ENCODE assay signal across 21 mouse cellular contexts in the genomic region with DNA sequence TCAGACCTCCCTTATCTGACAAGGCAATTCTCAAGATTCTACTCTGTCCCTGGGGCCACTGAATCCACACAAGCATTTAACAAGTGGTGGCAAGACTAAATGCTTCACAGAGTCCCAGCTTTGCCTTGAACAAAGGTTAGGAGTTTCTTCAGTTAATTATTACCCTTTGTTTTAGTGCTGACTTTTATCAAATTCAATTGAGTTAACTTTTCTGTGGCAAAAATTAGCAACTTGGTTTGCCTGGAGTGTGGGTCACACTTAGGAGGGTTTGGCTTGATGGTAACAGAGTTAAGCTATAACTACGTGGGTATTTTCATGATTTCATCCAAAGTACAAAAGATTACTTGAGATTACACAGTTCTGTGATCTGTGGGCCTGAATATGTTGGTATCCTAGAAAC.
DNase-seq lines count a peak whose midpoint lies in the region; ATAC-seq and TF ChIP-seq lines count a peak whose summit lies in the region.
"Had no signal": no experiment of that assay in that cellular context is flagged by ENCODE, and none has a peak within 500 bp of the region (broad histone marks: within the 10 kb centered on the region; RNA-seq: fewer than 3 reads in every experiment).

No protein-coding gene starts in this region.

- TF ChIP-seq CTCF in Patski (IDR thresholded peaks at IDR 0.05), result no peak
- TF ChIP-seq CTCF in forebrain, postnatal 0 days (IDR thresholded peaks at IDR 0.05; ENCODE audit: low read depth), result no peak

- CTCF ChIA-PET in Patski (lab: Charles Lee), result no interaction called here

- 74% methylated on average over 1 of the region's 1 CpGs for WGBS in intestine, embryonic 14.5 days
- WGBS in kidney, embryonic 14.5 days, result 76% methylated on average over 1 of the region's 1 CpGs
- 76% methylated on average over 1 of the region's 1 CpGs for WGBS in forebrain, postnatal 0 days

- POLR2A ChIA-PET in Patski (lab: Charles Lee), result no interaction called here

- no peaks in the 10 kb centered on the region for H3K27me3 ChIP-seq in Patski
- no peaks in the 10 kb centered on the region for H3K27me3 ChIP-seq in intestine, embryonic 14.5 days (replicated peaks; ENCODE audit: control insufficient read depth, insufficient read depth, low read length)
- H3K27me3 ChIP-seq in kidney, embryonic 14.5 days (ENCODE audit: control insufficient read depth, insufficient read depth, low read length), result no peaks in the 10 kb centered on the region
- no peaks in the 10 kb centered on the region for H3K27me3 ChIP-seq in forebrain, postnatal 0 days (ENCODE audit: insufficient read depth, low read length)
- H3K27me3 ChIP-seq: embryonic facial prominence, embryonic 15.5 days; forebrain, embryonic 15.5 days; hindbrain, embryonic 13.5 days; limb, embryonic 15.5 days; neural tube, embryonic 13.5 days had no signal

- H3K27ac ChIP-seq in intestine, embryonic 14.5 days (ENCODE audit: low read depth), result no peak overlapping the region; the same call in 1 of the 2 replicates
- H3K27ac ChIP-seq in kidney, embryonic 14.5 days (ENCODE audit: low read depth, low read length), result 0 out of 2 replicates have a peak overlapping the region, but pooled peaks have one; percentile 4
- no peak overlapping the region for H3K27ac ChIP-seq in forebrain, postnatal 0 days (ENCODE audit: low read depth, low read length)
- H3K27ac ChIP-seq: embryonic facial prominence, embryonic 15.5 days; forebrain, embryonic 15.5 days; hindbrain, embryonic 13.5 days; limb, embryonic 15.5 days; neural tube, embryonic 13.5 days had no signal

- no peak overlapping the region for H3K9ac ChIP-seq in intestine, embryonic 14.5 days (ENCODE audit: low read length)
- no peak overlapping the region for H3K9ac ChIP-seq in kidney, embryonic 14.5 days (ENCODE audit: low read depth, low read length)
- no peak overlapping the region for H3K9ac ChIP-seq in forebrain, postnatal 0 days
- H3K9ac ChIP-seq: embryonic facial prominence, embryonic 15.5 days; forebrain, embryonic 15.5 days; hindbrain, embryonic 13.5 days; limb, embryonic 15.5 days; neural tube, embryonic 13.5 days had no signal

- no peak overlapping the region for H3K4me3 ChIP-seq in intestine, embryonic 14.5 days (ENCODE audit: low read depth, low read length)
- no peak overlapping the region for H3K4me3 ChIP-seq in kidney, embryonic 14.5 days (ENCODE audit: low read length)
- no peak overlapping the region for H3K4me3 ChIP-seq in forebrain, postnatal 0 days (ENCODE audit: low read depth, low read length)
- H3K4me3 ChIP-seq: embryonic facial prominence, embryonic 15.5 days; forebrain, embryonic 15.5 days; hindbrain, embryonic 13.5 days; limb, embryonic 15.5 days; neural tube, embryonic 13.5 days had no signal

- no peak overlapping the region for H3K4me2 ChIP-seq in intestine, embryonic 14.5 days (ENCODE audit: low read length)
- no peak overlapping the region for H3K4me2 ChIP-seq in kidney, embryonic 14.5 days (replicated peaks; ENCODE audit: low read depth, low read length)
- H3K4me2 ChIP-seq in forebrain, postnatal 0 days (ENCODE audit: low read depth), result no peak overlapping the region
- H3K4me2 ChIP-seq: embryonic facial prominence, embryonic 15.5 days; forebrain, embryonic 15.5 days; hindbrain, embryonic 13.5 days; limb, embryonic 15.5 days; neural tube, embryonic 13.5 days had no signal

- in situ Hi-C loops in Patski (cut with MboI; ENCODE audit: low pct_unique_long_range_greater_than_20kb), result no loop called here

- H3K9me3 ChIP-seq in intestine, embryonic 14.5 days (ENCODE audit: control insufficient read depth, low read length), result no peaks in the 10 kb centered on the region
- no peaks in the 10 kb centered on the region for H3K9me3 ChIP-seq in kidney, embryonic 14.5 days (ENCODE audit: control insufficient read depth, low read length)
- no peaks in the 10 kb centered on the region for H3K9me3 ChIP-seq in forebrain, postnatal 0 days (ENCODE audit: low read length)
- H3K9me3 ChIP-seq: embryonic facial prominence, embryonic 15.5 days; forebrain, embryonic 15.5 days; hindbrain, embryonic 13.5 days; limb, embryonic 15.5 days; neural tube, embryonic 13.5 days had no signal

- ATAC-seq in Patski, result peak; percentile 91
- peak; percentile 82 for ATAC-seq in intestine, embryonic 14.5 days (replicated peaks; ENCODE audit: low FRiP score, low TSS enrichment, low read depth)
- ATAC-seq in kidney, embryonic 14.5 days (ENCODE audit: low FRiP score, low TSS enrichment), result peak; percentile 80; the same call in 1 of the 2 replicates
- no peak for ATAC-seq in forebrain, postnatal 0 days
- ATAC-seq: activated CD4-positive, CD25-positive, alpha-beta regulatory T cell, adult 4 months; forebrain, embryonic 15.5 days had no signal

- no peaks in the 10 kb centered on the region for H3K36me3 ChIP-seq in intestine, embryonic 14.5 days (ENCODE audit: control insufficient read depth, insufficient read depth, low read length)
- no peaks in the 10 kb centered on the region for H3K36me3 ChIP-seq in kidney, embryonic 14.5 days (ENCODE audit: control insufficient read depth, insufficient read depth, low read length)
- no peaks in the 10 kb centered on the region for H3K36me3 ChIP-seq in forebrain, postnatal 0 days (ENCODE audit: insufficient read depth)
- H3K36me3 ChIP-seq: embryonic facial prominence, embryonic 15.5 days; forebrain, embryonic 15.5 days; hindbrain, embryonic 13.5 days; limb, embryonic 15.5 days; neural tube, embryonic 13.5 days had no signal

- DNase-seq in Patski (ENCODE audit: low read depth, low spot score), result peak; percentile 43
- DNase-seq in intestine, embryonic 14.5 days (ENCODE audit: low spot score), result no peak
- peak; percentile 34 to 70 for DNase-seq in kidney, postnatal 25 days
- DNase-seq in forebrain, postnatal 0 days, result no peak
- no peak for DNase-seq in embryo, embryonic 10 days (ENCODE audit: low spot score)
- DNase-seq in embryo, embryonic 10.5 days (ENCODE audit: low spot score), result no peak
- DNase-seq: adrenal gland, adult 8-10 months; cerebellum, adult 18-20 months; cerebellum, postnatal 25 days; gastrocnemius, postnatal 14 days; left cerebral cortex, postnatal 4 days; lung, postnatal 4 days; midbrain, embryonic 14.5 days; retina, postnatal 1 day had no signal

- H3K4me1 ChIP-seq in intestine, embryonic 14.5 days (replicated peaks; ENCODE audit: control insufficient read depth, insufficient read depth, low read length), result no peaks in the 10 kb centered on the region
- no peaks in the 10 kb centered on the region for H3K4me1 ChIP-seq in kidney, embryonic 14.5 days (ENCODE audit: control insufficient read depth, insufficient read depth, low read length)
- H3K4me1 ChIP-seq in forebrain, postnatal 0 days (ENCODE audit: insufficient read depth), result no peaks in the 10 kb centered on the region
- H3K4me1 ChIP-seq: embryonic facial prominence, embryonic 15.5 days; forebrain, embryonic 15.5 days; limb, embryonic 15.5 days had no signal

Comparison
In these comparisons a context has a peak if more than half of its experiments do, and no peak if none do; other contexts are left out.
1. DNase-seq: peak in Patski (single experiment) and kidney, postnatal 25 days (2 of 2); none in intestine, embryonic 14.5 days (single experiment), forebrain, postnatal 0 days (single experiment), embryo, embryonic 10 days (single experiment) and embryo, embryonic 10.5 days (single experiment).